Mouse (Mus musculus): Measurements from ENCODE around the gene Il6st. TPM values are rescaled to one million over a fixed set of nuclear protein-coding genes. Genes with fewer than 3 reads are reported as not detected.

Il6st gene
- polyA plus RNA-seq, 1 experiment from 2014 or later = 20.8 TPM

GRCm38 (mm10) chr13:112514546-112514945, 50.7 kb downstream of the Il6st start:
- Histone ChIP-seq H3K9ac (replicated peaks) (no peak overlapping the region), H3K36me3 (0 out of 2 replicates have a peak, but pooled peaks cover 4% of the 10 kb centered on the region), H3K9me3 (peaks cover 9% of the 10 kb centered on the region), H3K27ac (no peak overlapping the region), H3K4me3 (replicated peaks) (no peak overlapping the region), H3K4me2 (replicated peaks) (no peak overlapping the region), H3K4me1 (replicated peaks) (no peaks in the 10 kb centered on the region), H3K27me3 (no peaks in the 10 kb centered on the region)
- no peak for ATAC-seq
- 76% methylated on average over 1 of the region's 1 CpGs for WGBS

DNA sequence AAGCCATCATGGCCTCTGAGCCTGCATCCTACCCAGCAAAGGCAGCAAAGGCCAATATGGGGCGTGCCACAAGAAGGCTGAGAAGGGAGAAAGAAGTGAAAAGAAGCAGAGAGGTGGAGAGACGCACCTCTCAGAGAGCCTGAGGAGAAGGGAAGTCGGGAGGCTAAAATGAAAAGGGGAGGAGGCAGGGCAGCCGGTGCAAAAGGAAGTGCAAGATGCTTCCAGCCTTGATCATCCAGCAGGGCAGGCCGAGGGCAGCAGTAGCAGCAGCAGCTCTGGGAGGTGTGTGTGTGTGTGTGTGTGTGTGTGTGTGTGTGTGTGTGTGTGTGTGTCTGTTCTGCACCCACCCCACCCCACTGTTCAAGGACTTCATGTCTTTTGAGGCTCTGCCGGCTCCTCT, 58.4 kb downstream of the Il6st start:
- no peak overlapping the region for H3K27ac ChIP-seq
- H3K36me3 ChIP-seq = 0 out of 2 replicates have a peak, but pooled peaks cover 4% of the 10 kb centered on the region
- ATAC-seq = no peak
- H3K4me2 ChIP-seq (replicated peaks) = no peak overlapping the region
- no peak overlapping the region for H3K9ac ChIP-seq (replicated peaks)
- H3K9me3 ChIP-seq = peaks cover 9% of the 10 kb centered on the region
- 74% methylated on average over 6 of the region's 6 CpGs for WGBS
- no peaks in the 10 kb centered on the region for H3K4me1 ChIP-seq (replicated peaks)
- no peaks in the 10 kb centered on the region for H3K27me3 ChIP-seq
- no peak overlapping the region for H3K4me3 ChIP-seq (replicated peaks)

GRCm38 (mm10) chr13:112522896-112523295, 59.0 kb downstream of the Il6st start:
- Histone ChIP-seq H3K4me1 (replicated peaks) (no peaks in the 10 kb centered on the region), H3K36me3 (0 out of 2 replicates have a peak, but pooled peaks cover 4% of the 10 kb centered on the region), H3K9ac (replicated peaks) (no peak overlapping the region), H3K9me3 (peaks cover 6% of the 10 kb centered on the region), H3K27ac (no peak overlapping the region), H3K4me3 (replicated peaks) (no peak overlapping the region), H3K27me3 (no peaks in the 10 kb centered on the region), H3K4me2 (replicated peaks) (no peak overlapping the region)
- 89% methylated on average over 3 of the region's 3 CpGs for WGBS
- no peak for ATAC-seq

DNA sequence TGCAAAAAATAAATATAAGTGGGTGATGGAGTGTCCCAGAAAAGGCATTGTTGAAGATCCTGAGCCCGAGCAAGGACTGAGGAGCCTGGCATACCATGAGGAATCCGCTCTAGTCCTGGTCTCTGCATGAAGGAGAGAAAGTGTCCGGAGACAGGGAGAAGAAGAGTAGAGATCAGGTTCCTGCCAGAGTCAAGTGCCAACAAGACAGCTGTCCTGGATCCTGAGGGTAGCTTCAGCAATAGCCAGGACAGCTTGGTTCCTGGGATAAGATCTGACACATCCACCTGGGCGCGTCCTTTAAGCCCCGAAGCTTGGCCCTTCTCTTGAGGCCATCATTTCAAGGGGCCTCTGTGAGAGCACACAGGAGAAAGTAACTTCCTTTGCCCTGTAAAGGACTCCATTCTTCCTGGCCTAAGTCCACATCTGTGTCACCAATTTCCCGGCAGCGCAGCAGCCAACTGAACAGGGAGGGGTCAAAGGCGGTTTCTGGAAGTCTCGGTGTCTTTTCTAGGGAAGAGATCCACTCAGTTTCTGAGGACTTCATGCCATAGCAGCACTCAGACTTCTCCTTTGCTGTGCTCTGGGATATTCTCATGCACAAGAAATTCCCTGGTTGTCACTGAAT, 59.6 kb downstream of the Il6st start:
- H3K9me3 ChIP-seq = peaks cover under 1% of the 10 kb centered on the region
- no peaks in the 10 kb centered on the region for H3K4me1 ChIP-seq (replicated peaks)
- ATAC-seq = no peak
- no peak overlapping the region for H3K9ac ChIP-seq (replicated peaks)
- H3K4me2 ChIP-seq (replicated peaks) = no peak overlapping the region
- 89% methylated on average over 10 of the region's 10 CpGs for WGBS
- H3K27me3 ChIP-seq = no peaks in the 10 kb centered on the region
- H3K27ac ChIP-seq = no peak overlapping the region
- no peaks in the 10 kb centered on the region for H3K36me3 ChIP-seq
- H3K4me3 ChIP-seq (replicated peaks) = no peak overlapping the region

GRCm38 (mm10) chr13:112527186-112527585, 63.3 kb downstream of the Il6st start:
- H3K36me3 ChIP-seq = no peaks in the 10 kb centered on the region
- no peak overlapping the region for H3K27ac ChIP-seq
- H3K4me2 ChIP-seq (replicated peaks) = no peak overlapping the region
- H3K4me1 ChIP-seq (replicated peaks) = no peaks in the 10 kb centered on the region
- H3K9me3 ChIP-seq = no peaks in the 10 kb centered on the region
- no peak overlapping the region for H3K9ac ChIP-seq (replicated peaks)
- ATAC-seq = no peak
- no peaks in the 10 kb centered on the region for H3K27me3 ChIP-seq
- H3K4me3 ChIP-seq (replicated peaks) = no peak overlapping the region
- WGBS = 50% methylated on average over 1 of the region's 1 CpGs

DNA sequence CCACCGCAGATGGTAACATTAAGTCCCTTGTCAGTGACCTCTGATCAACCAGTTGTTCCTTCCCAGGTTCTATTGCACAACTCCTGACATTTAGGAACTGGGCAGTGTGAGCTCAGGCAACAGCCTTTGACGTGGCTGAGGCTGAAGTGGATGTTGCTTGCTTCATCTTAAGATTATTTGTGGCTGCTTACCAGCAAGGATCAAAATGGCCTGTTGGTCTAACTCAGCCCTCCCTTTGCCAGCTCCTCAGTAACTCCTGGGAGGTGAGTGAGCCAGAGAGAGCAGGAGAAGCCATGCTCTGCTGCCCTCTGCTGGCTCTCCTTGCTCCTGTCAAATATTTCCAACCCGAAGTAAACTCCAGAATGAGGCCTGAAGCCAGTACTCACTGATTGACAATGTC, 66.0 kb downstream of the Il6st start:
- H3K36me3 ChIP-seq = no peaks in the 10 kb centered on the region
- 0 out of 2 replicates have a peak, but pooled peaks have one; percentile 30 for ATAC-seq
- WGBS = 44% methylated on average over 3 of the region's 3 CpGs
- no peak overlapping the region for H3K27ac ChIP-seq
- H3K4me1 ChIP-seq (replicated peaks) = 0 out of 2 replicates have a peak, but pooled peaks cover 5% of the 10 kb centered on the region
- H3K27me3 ChIP-seq = no peaks in the 10 kb centered on the region
- no peak overlapping the region for H3K4me3 ChIP-seq (replicated peaks)
- H3K4me2 ChIP-seq (replicated peaks) = no peak overlapping the region
- no peak overlapping the region for H3K9ac ChIP-seq (replicated peaks)
- H3K9me3 ChIP-seq = no peaks in the 10 kb centered on the region

DNA sequence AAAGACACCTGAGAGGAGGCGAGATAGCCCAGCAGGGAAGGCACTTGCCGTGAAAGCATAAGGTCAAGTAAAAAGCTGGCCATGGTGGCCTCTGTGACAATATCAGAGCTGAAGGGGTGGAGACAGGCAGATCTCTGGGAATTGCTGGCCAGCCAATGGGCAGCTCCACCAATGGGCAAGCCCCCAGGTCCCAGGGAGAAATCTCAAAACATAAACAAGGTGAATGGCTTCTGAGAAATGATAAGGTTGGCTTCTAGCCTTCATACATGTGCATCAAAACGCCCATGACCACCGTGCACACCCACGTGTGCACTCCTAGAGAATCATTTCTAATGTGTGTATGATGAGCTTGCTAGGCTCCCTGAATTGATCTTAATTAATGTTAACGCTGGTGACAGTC, 68.4 kb downstream of the Il6st start:
- no peak for ATAC-seq
- H3K36me3 ChIP-seq = no peaks in the 10 kb centered on the region
- H3K27me3 ChIP-seq = no peaks in the 10 kb centered on the region
- H3K4me2 ChIP-seq (replicated peaks) = no peak overlapping the region
- H3K9me3 ChIP-seq = no peaks in the 10 kb centered on the region
- H3K4me3 ChIP-seq (replicated peaks) = no peak overlapping the region
- H3K27ac ChIP-seq = no peak overlapping the region
- no peak overlapping the region for H3K9ac ChIP-seq (replicated peaks)
- WGBS = 92% methylated on average over 6 of the region's 6 CpGs
- 0 out of 2 replicates have a peak, but pooled peaks cover 5% of the 10 kb centered on the region for H3K4me1 ChIP-seq (replicated peaks)

- Histone ChIP-seq H3K4me1 (replicated peaks) (0 out of 2 replicates have a peak, but pooled peaks cover 5% of the 10 kb centered on the region), H3K27me3 (no peaks in the 10 kb centered on the region), H3K27ac (no peak overlapping the region), H3K4me2 (replicated peaks) (no peak overlapping the region), H3K9me3 (no peaks in the 10 kb centered on the region), H3K36me3 (no peaks in the 10 kb centered on the region), H3K9ac (replicated peaks) (no peak overlapping the region), H3K4me3 (replicated peaks) (no peak overlapping the region)
- WGBS = 71% methylated on average over 9 of the region's 9 CpGs
- no peak for ATAC-seq
Observed at GRCm38 (mm10) chr13:112533556-112533955, 69.7 kb downstream of the Il6st start.

DNA sequence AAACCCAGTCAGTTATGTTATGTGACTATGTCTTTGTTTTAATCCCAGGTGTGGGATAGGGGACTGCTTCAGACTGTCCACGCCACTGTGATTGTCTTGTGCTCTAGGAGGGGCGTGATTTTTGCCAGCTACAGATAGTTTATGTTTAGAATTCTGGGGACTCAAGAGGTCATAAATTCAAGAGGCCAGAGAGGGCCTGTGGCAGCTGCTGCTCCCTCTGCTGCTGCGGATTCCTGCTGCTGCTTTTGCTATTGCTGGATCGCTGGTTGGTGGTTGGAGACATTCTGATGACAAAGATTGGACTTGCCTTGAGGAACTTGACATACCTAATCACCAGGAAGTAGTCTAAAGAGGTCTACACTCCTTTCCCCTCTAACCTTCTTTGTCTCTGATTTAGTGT, 72.7 kb downstream of the Il6st start:
- Histone ChIP-seq H3K36me3 (no peaks in the 10 kb centered on the region), H3K9ac (replicated peaks) (no peak overlapping the region), H3K4me1 (replicated peaks) (peaks cover 8% of the 10 kb centered on the region; the same call in 1 of the 2 replicates), H3K4me2 (replicated peaks) (no peak overlapping the region), H3K27ac (no peak overlapping the region), H3K4me3 (replicated peaks) (no peak overlapping the region), H3K9me3 (no peaks in the 10 kb centered on the region), H3K27me3 (no peaks in the 10 kb centered on the region)
- ATAC-seq = no peak
- WGBS = 83% methylated on average over 4 of the region's 4 CpGs

DNA sequence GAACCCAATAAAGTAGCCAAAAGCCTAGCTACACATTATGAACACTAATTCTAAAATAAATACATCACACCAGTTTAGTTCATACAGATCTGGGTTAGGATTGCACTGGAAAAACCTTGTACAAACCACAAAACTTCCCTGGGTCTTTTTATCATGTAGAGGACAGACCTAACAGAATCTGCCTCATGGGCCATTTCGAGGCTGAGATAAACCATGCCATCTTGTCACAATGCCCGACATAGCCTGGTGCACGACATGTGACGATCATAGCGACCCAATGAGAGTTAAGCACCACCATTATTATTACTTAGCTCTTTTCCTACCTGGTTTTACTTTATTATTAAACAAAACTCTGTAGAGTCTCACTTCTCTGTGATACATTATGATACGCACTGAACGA, 73.2 kb downstream of the Il6st start:
- no peak for ATAC-seq
- H3K9ac ChIP-seq (replicated peaks) = no peak overlapping the region
- H3K36me3 ChIP-seq = no peaks in the 10 kb centered on the region
- H3K27ac ChIP-seq = no peak overlapping the region
- no peaks in the 10 kb centered on the region for H3K9me3 ChIP-seq
- peaks cover 8% of the 10 kb centered on the region; the same call in 1 of the 2 replicates for H3K4me1 ChIP-seq (replicated peaks)
- no peak overlapping the region for H3K4me2 ChIP-seq (replicated peaks)
- H3K27me3 ChIP-seq = no peaks in the 10 kb centered on the region
- H3K4me3 ChIP-seq (replicated peaks) = no peak overlapping the region
- 89% methylated on average over 7 of the region's 7 CpGs for WGBS

DNA sequence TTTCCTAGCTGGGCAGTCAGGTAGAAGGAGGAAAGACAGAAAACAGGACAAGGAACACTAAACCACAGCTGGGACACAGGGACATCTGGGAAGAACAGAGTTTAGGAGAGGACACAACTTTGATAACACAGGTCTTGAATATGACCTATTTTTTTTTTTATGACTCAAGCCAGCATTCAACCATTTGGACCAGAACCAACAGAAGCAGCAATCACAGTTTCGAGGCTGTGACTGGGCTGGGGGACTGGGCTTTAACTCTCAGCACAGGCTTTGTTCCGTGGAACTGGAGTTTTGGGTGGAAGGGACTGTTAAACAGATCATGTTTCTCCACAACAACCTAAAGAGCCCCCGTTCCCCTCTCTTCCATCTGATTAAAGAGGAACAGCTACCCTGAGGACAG, 76.7 kb downstream of the Il6st start:
- no peaks in the 10 kb centered on the region for H3K27me3 ChIP-seq
- no peak overlapping the region for H3K4me2 ChIP-seq (replicated peaks)
- H3K4me1 ChIP-seq (replicated peaks) = peaks cover 3% of the 10 kb centered on the region; the same call in 1 of the 2 replicates
- no peak overlapping the region for H3K9ac ChIP-seq (replicated peaks)
- H3K27ac ChIP-seq = no peak overlapping the region
- H3K9me3 ChIP-seq = no peaks in the 10 kb centered on the region
- 84% methylated on average over 3 of the region's 3 CpGs for WGBS
- no peaks in the 10 kb centered on the region for H3K36me3 ChIP-seq
- ATAC-seq = no peak
- H3K4me3 ChIP-seq (replicated peaks) = no peak overlapping the region

- ATAC-seq = no peak
- WGBS = 86% methylated on average over 10 of the region's 10 CpGs
Observed at GRCm38 (mm10) chr13:112541223-112541975, 77.5 kb downstream of the Il6st start.

More at GRCm38 (mm10) chr13:112541223-112541975, 77.5 kb downstream of the Il6st start:
- Histone ChIP-seq H3K27me3 (no peaks in the 10 kb centered on the region), H3K4me2 (replicated peaks) (no peak overlapping the region), H3K36me3 (no peaks in the 10 kb centered on the region), H3K9me3 (no peaks in the 10 kb centered on the region), H3K4me3 (replicated peaks) (no peak overlapping the region), H3K27ac (no peak overlapping the region), H3K4me1 (replicated peaks) (peaks cover 3% of the 10 kb centered on the region; the same call in 1 of the 2 replicates), H3K9ac (replicated peaks) (no peak overlapping the region)
